Mouse (Mus musculus): ENCODE measurements around the gene Zfp575. TPM values are rescaled to one million over a fixed set of nuclear protein-coding genes. Genes with fewer than 3 reads are reported as not detected.

Zfp575 gene
- polyA plus RNA-seq, 2 experiments, result 0.04 to 0.09 TPM

DNA sequence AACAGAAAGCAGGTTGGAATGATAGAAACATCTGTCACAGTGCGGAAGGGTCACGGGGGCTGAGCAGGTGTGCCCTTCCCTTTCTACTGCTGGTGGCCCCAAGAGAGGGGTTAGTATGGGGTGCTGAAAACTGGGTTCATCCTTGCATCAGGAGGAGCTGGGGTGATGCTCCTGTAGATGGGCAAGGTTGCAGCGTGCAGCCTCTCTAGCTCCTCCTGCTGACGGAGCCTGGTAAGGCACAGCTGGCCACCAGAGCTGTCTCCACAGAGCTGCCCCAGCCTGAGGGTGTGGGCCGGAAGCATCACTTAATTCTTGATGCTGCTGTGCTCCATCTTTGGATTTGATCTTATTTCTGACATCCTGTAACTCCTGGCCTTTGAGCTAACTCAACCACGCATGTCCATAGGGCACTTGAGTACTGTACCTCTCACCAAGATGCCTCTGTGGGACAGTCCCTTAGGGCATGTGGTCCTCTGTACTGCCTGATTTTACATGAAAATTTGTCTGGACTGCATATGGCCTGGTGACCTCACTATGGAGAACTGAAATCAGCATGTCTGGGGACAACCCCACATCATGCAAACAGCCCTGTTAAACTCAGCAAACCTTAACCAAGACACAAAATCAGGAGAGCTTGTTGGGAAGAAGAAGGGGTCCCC lies 22.7 kb downstream of the Zfp575 start:
- ATAC-seq (ENCODE audit: insufficient read depth) (peak; percentile 52; the same call in 1 of the 2 replicates), DNase-seq (ENCODE audit: low read depth in 3 of 3, low spot score in 3 of 3) (peak in 1 of 3 experiments; percentile 34)
- H3K36me3 ChIP-seq (replicated peaks; ENCODE audit: control insufficient read depth, insufficient read depth, low read depth), result peaks cover 11% of the 10 kb centered on the region
- no peak overlapping the region for H3K9ac ChIP-seq (replicated peaks)
- no peak overlapping the region for H3K4me2 ChIP-seq (ENCODE audit: low read depth)
- H3K9me3 ChIP-seq (ENCODE audit: control insufficient read depth, low read length), result no peaks in the 10 kb centered on the region
- no peaks in the 10 kb centered on the region for H3K4me1 ChIP-seq (replicated peaks; ENCODE audit: control insufficient read depth in 2 of 2, insufficient read depth in 2 of 2, low read length in 1 of 2)
- H3K27me3 ChIP-seq (ENCODE audit: control insufficient read depth, insufficient read depth, low read length), result no peaks in the 10 kb centered on the region
- TF ChIP-seq CTCF (IDR thresholded peaks at IDR 0.05; ENCODE audit: low read depth), result peak; percentile 95
- TF ChIP-seq EP300 (IDR thresholded peaks at IDR 0.05; ENCODE audit: low read depth), result no peak
- WGBS (ENCODE audit: insufficient replicate concordance), result 57% methylated on average over 6 of the region's 6 CpGs
- no peak overlapping the region for H3K27ac ChIP-seq
- no peak overlapping the region for H3K4me3 ChIP-seq (ENCODE audit: insufficient read depth in 1 of 2, low read depth in 2 of 2, low read length in 2 of 2)

- TF ChIP-seq CTCF (IDR thresholded peaks at IDR 0.05; ENCODE audit: low read depth), result no peak
- no peak for TF ChIP-seq EP300 (IDR thresholded peaks at IDR 0.05; ENCODE audit: low read depth)
- no peaks in the 10 kb centered on the region for H3K9me3 ChIP-seq (ENCODE audit: control insufficient read depth, low read length)
- no peak overlapping the region for H3K9ac ChIP-seq (replicated peaks)
- H3K4me2 ChIP-seq (ENCODE audit: low read depth), result no peak overlapping the region
- H3K27me3 ChIP-seq (ENCODE audit: control insufficient read depth, insufficient read depth, low read length), result no peaks in the 10 kb centered on the region
- no peak overlapping the region for H3K27ac ChIP-seq
- peaks cover 11% of the 10 kb centered on the region for H3K36me3 ChIP-seq (replicated peaks; ENCODE audit: control insufficient read depth, insufficient read depth, low read depth)
- ATAC-seq (ENCODE audit: insufficient read depth), result no peak
- 66% methylated on average over 4 of the region's 4 CpGs for WGBS (ENCODE audit: insufficient replicate concordance)
- no peak overlapping the region for H3K4me3 ChIP-seq (ENCODE audit: insufficient read depth in 1 of 2, low read depth in 2 of 2, low read length in 2 of 2)
- no peaks in the 10 kb centered on the region for H3K4me1 ChIP-seq (replicated peaks; ENCODE audit: control insufficient read depth in 2 of 2, insufficient read depth in 2 of 2, low read length in 1 of 2)
- DNase-seq (ENCODE audit: low read depth in 3 of 3, low spot score in 3 of 3), result no peak
Observed at GRCm38 (mm10) chr7:24563837-24564206, 23.6 kb downstream of the Zfp575 start.

DNA sequence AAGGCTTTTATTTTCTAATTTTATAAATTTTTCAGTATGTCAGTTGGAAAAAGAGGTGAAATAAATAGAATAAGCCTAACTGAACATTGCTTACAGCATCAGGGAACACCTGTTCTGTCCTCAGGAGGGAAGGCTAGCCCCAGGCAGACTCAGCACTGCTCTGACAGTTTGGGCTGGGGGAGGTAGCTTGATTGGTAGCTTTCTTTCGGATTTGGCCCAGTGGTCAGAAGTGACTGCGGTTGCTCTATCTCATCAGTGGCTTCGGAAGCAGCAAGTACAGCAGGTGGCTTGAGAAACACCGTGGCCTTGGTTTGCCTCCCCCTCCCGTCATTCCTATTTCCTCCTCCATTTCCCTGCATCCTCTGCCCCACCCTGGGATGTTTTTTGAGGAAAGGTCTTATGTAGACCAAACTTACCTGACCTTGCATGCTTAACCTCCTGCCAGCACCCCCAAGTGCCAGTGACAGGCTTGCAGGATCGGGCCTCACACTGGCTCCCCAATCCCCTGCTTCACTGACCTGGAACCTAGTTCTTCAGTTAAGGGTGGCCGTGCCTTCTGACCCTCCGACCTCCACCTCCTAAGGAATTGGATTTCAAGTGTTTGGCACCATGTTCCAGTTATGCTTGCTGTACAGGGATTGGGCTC lies 24.1 kb downstream of the Zfp575 start:
- no peak overlapping the region for H3K4me2 ChIP-seq (ENCODE audit: low read depth)
- no peak for ATAC-seq (ENCODE audit: insufficient read depth)
- H3K4me1 ChIP-seq (replicated peaks; ENCODE audit: control insufficient read depth in 2 of 2, insufficient read depth in 2 of 2, low read length in 1 of 2), result no peaks in the 10 kb centered on the region
- H3K9ac ChIP-seq (replicated peaks), result no peak overlapping the region
- H3K9me3 ChIP-seq (ENCODE audit: control insufficient read depth, low read length), result no peaks in the 10 kb centered on the region
- H3K4me3 ChIP-seq (ENCODE audit: insufficient read depth in 1 of 2, low read depth in 2 of 2, low read length in 2 of 2), result no peak overlapping the region
- no peak overlapping the region for H3K27ac ChIP-seq
- no peaks in the 10 kb centered on the region for H3K27me3 ChIP-seq (ENCODE audit: control insufficient read depth, insufficient read depth, low read length)
- TF ChIP-seq CTCF (IDR thresholded peaks at IDR 0.05; ENCODE audit: low read depth), result no peak
- no peak for TF ChIP-seq EP300 (IDR thresholded peaks at IDR 0.05; ENCODE audit: low read depth)
- DNase-seq (ENCODE audit: low read depth in 3 of 3, low spot score in 3 of 3), result no peak
- peaks cover 11% of the 10 kb centered on the region for H3K36me3 ChIP-seq (replicated peaks; ENCODE audit: control insufficient read depth, insufficient read depth, low read depth)
- WGBS (ENCODE audit: insufficient replicate concordance), result 80% methylated on average over 8 of the region's 8 CpGs

DNA sequence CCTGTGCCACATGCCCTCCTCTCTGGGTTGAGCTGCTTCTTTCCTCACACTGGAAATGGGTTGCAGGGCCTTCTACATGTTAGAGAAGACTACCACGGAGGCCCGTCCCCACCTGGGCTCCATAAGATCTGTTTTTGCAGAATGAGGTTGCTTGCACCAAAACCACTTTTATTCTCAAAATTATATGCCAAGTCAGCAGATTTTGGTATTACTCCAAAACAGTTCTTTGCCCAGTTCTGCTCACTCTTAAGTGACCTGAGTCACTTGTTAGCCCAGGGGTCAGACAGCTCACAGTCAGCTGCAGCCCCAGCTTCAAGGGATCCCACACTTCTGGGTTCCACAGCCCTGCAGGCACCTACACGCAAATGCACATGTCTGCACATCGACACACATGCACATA lies 26.0 kb downstream of the Zfp575 start:
- no peak for TF ChIP-seq EP300 (IDR thresholded peaks at IDR 0.05; ENCODE audit: low read depth)
- TF ChIP-seq CTCF (IDR thresholded peaks at IDR 0.05; ENCODE audit: low read depth), result no peak
- Histone ChIP-seq H3K27me3 (ENCODE audit: control insufficient read depth, insufficient read depth, low read length) (no peaks in the 10 kb centered on the region), H3K27ac (no peak overlapping the region), H3K36me3 (replicated peaks; ENCODE audit: control insufficient read depth, insufficient read depth, low read depth) (peaks cover 7% of the 10 kb centered on the region; the same call in 1 of the 2 replicates), H3K4me2 (ENCODE audit: low read depth) (no peak overlapping the region), H3K9me3 (ENCODE audit: control insufficient read depth, low read length) (no peaks in the 10 kb centered on the region), H3K4me1 (replicated peaks; ENCODE audit: control insufficient read depth in 2 of 2, insufficient read depth in 2 of 2, low read length in 1 of 2) (no peaks in the 10 kb centered on the region), H3K4me3 (ENCODE audit: insufficient read depth in 1 of 2, low read depth in 2 of 2, low read length in 2 of 2) (no peak overlapping the region), H3K9ac (replicated peaks) (no peak overlapping the region)
- 81% methylated on average over 4 of the region's 4 CpGs for WGBS (ENCODE audit: insufficient replicate concordance)
- ATAC-seq (ENCODE audit: insufficient read depth), result no peak
- no peak for DNase-seq (ENCODE audit: low read depth in 3 of 3, low spot score in 3 of 3)

DNA sequence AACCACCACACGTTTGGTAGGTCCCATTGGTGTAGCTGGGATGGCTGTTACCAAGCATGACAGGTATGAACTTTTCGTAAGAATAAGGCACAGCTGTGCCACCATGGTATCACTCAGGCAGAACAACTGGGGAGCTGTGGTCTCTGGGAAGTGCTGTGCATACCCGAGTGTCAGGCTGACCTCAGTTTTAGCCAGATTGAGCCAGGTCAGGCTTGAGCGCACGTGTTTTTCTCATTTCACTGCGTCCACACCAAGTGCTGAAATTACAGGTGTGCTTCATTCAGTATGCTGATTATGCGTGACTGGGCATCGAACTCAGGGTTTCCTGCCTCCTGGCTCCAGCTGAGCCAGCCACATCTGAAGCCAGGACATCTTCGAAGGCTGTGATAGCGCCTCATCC lies 31.7 kb downstream of the Zfp575 start:
- Histone ChIP-seq H3K9ac (replicated peaks) (no peak overlapping the region), H3K27me3 (ENCODE audit: control insufficient read depth, insufficient read depth, low read length) (no peaks in the 10 kb centered on the region), H3K9me3 (ENCODE audit: control insufficient read depth, low read length) (no peaks in the 10 kb centered on the region), H3K4me2 (ENCODE audit: low read depth) (no peak overlapping the region), H3K4me3 (ENCODE audit: insufficient read depth in 1 of 2, low read depth in 2 of 2, low read length in 2 of 2) (no peak overlapping the region), H3K27ac (no peak overlapping the region), H3K36me3 (replicated peaks; ENCODE audit: control insufficient read depth, insufficient read depth, low read depth) (peaks cover 4% of the 10 kb centered on the region; the same call in 1 of the 2 replicates), H3K4me1 (replicated peaks; ENCODE audit: control insufficient read depth in 2 of 2, insufficient read depth in 2 of 2, low read length in 1 of 2) (peaks cover 0 to 2% of the 10 kb centered on the region in 2 experiments; a peak in 1 of 4 replicates)
- 84% methylated on average over 10 of the region's 10 CpGs for WGBS (ENCODE audit: insufficient replicate concordance)
- DNase-seq (ENCODE audit: low read depth in 3 of 3, low spot score in 3 of 3), result no peak
- TF ChIP-seq EP300 (IDR thresholded peaks at IDR 0.05; ENCODE audit: low read depth) (no peak), CTCF (IDR thresholded peaks at IDR 0.05; ENCODE audit: low read depth) (no peak)
- no peak for ATAC-seq (ENCODE audit: insufficient read depth)

Measured in liver, embryonic 14.5 days (tissue).